Mouse (Mus musculus) midbrain, embryonic 13.5 days (tissue): ENCODE data around the gene Iqsec3. TPM values are rescaled to one million over a fixed set of nuclear protein-coding genes. Genes with fewer than 3 reads are reported as not detected.

ENCODE experiments used
- ATAC-seq: fragments of 200-750 bp; cut with Nextera tagmentation; 2 replicates; pipeline ENCODE4 v1.8.0; 2017; ENCODE audit warnings: mild to moderate bottlenecking, moderate TSS enrichment, moderate library complexity
- H3K27ac ChIP-seq: fragments of 300-500 bp; sonication (generic); 2 replicates; pipeline ENCODE4 v1.5.1; 2015; ENCODE audit warnings: inconsistent platforms, mild to moderate bottlenecking, moderate library complexity
- H3K27me3 ChIP-seq: fragments of 300-500 bp; sonication (generic); 2 replicates; pipeline ENCODE4 v1.6.1; 2015; ENCODE audit warnings: mild to moderate bottlenecking, inconsistent platforms
- H3K36me3 ChIP-seq: fragments of 300-500 bp; sonication (generic); 2 replicates; pipeline ENCODE4 v1.6.1; 2015; ENCODE audit warnings: mild to moderate bottlenecking, inconsistent platforms
- H3K4me1 ChIP-seq: fragments of 300-500 bp; sonication (generic); replicated peaks from 2 replicates; pipeline ENCODE4 v1.6.1; 2015; ENCODE audit warnings: inconsistent platforms
- H3K4me2 ChIP-seq: fragments of 300-500 bp; sonication (generic); replicated peaks from 2 replicates; pipeline ENCODE4 v1.6.1; 2015; ENCODE audit warnings: moderate library complexity, mild to moderate bottlenecking, inconsistent platforms
- H3K4me3 ChIP-seq: fragments of 300-500 bp; sonication (generic); replicated peaks from 2 replicates; pipeline ENCODE4 v1.5.1; 2015; ENCODE audit warnings: mild to moderate bottlenecking, inconsistent platforms
- H3K9ac ChIP-seq: fragments of 300-500 bp; sonication (generic); replicated peaks from 2 replicates; pipeline ENCODE4 v1.6.1; 2015; ENCODE audit warnings: mild to moderate bottlenecking, inconsistent platforms
- H3K9me3 ChIP-seq: fragments of 300-500 bp; sonication (generic); 2 replicates; pipeline ENCODE4 v1.6.1; 2016; ENCODE audit warnings: mild to moderate bottlenecking, inconsistent platforms
- WGBS: fragments of 180-500 bp; shearing (Covaris S2); methylation state at CpG from one replicate; pipeline ENCODE4 v1.1.7; 2015; 5-methylcytosine and 5-hydroxymethylcytosine counted together
- polyA plus RNA-seq: library from polyadenylated mRNA; unstranded; fragments of >200 nt; fragmentation: Nextera tagmentation; extraction: Ambion mirVana; gene quantifications from 2 replicates; pipeline ENCODE4 v1.2.1, GENCODE M21; 2015

Iqsec3 gene
- 6.7 and 7.0 TPM in 2 replicates for polyA plus RNA-seq

GRCm38 (mm10) chr6:121473093-121473821, at the start of gene Iqsec3:
Gene Iqsec3 (minus strand): TSS chr6:121473678.
- Histone ChIP-seq H3K36me3 (no peaks in the 10 kb centered on the region), H3K4me3 (peak within 1 kb of the TSS; percentile 57), H3K9me3 (no peaks in the 10 kb centered on the region), H3K9ac (peak within 1 kb of the TSS; percentile 78), H3K27ac (peak within 1 kb of the TSS; percentile 95), H3K4me1 (peaks cover 32% of the 10 kb centered on the region), H3K4me2 (peak within 1 kb of the TSS; percentile 70), H3K27me3 (peaks cover 19% of the 10 kb centered on the region)
- peak; percentile 96 for ATAC-seq
- WGBS = 0% methylated on average over 51 of the region's 65 CpGs

- H3K9ac ChIP-seq = no peak overlapping the region
- peaks cover 4% of the 10 kb centered on the region for H3K4me1 ChIP-seq
- H3K4me2 ChIP-seq = no peak overlapping the region
- H3K27ac ChIP-seq = no peak overlapping the region
- no peaks in the 10 kb centered on the region for H3K9me3 ChIP-seq
- no peaks in the 10 kb centered on the region for H3K36me3 ChIP-seq
- no peak for ATAC-seq
- peaks cover 2% of the 10 kb centered on the region; the same call in 1 of the 2 replicates for H3K27me3 ChIP-seq
- no peak overlapping the region for H3K4me3 ChIP-seq
- WGBS = 83% methylated on average over 5 of the region's 5 CpGs
These were observed 48.7 kb upstream of the Iqsec3 start for GRCm38 (mm10) chr6:121522106-121522705.

- WGBS = 76% methylated on average over 3 of the region's 3 CpGs
- Histone ChIP-seq H3K36me3 (no peaks in the 10 kb centered on the region), H3K4me3 (no peak overlapping the region), H3K4me1 (peaks cover 4% of the 10 kb centered on the region), H3K27me3 (no peaks in the 10 kb centered on the region), H3K27ac (no peak overlapping the region), H3K9ac (no peak overlapping the region), H3K4me2 (no peak overlapping the region), H3K9me3 (no peaks in the 10 kb centered on the region)
- no peak for ATAC-seq
These were observed 47.6 kb upstream of the Iqsec3 start for GRCm38 (mm10) chr6:121521030-121521429.

- ATAC-seq = peak; percentile 40; the same call in 1 of the 2 replicates
- no peaks in the 10 kb centered on the region for H3K36me3 ChIP-seq
- H3K9ac ChIP-seq = no peak overlapping the region
- no peaks in the 10 kb centered on the region for H3K27me3 ChIP-seq
- no peak overlapping the region for H3K4me3 ChIP-seq
- H3K27ac ChIP-seq = no peak overlapping the region
- no peak overlapping the region for H3K4me2 ChIP-seq
- H3K9me3 ChIP-seq = no peaks in the 10 kb centered on the region
- WGBS = 79% methylated on average over 2 of the region's 2 CpGs
- peaks cover 4% of the 10 kb centered on the region for H3K4me1 ChIP-seq
These were observed 46.4 kb upstream of the Iqsec3 start for GRCm38 (mm10) chr6:121519896-121520295.

- Histone ChIP-seq H3K9me3 (no peaks in the 10 kb centered on the region), H3K4me1 (no peaks in the 10 kb centered on the region), H3K27ac (no peak overlapping the region), H3K36me3 (no peaks in the 10 kb centered on the region), H3K4me3 (no peak overlapping the region), H3K4me2 (no peak overlapping the region), H3K9ac (no peak overlapping the region), H3K27me3 (no peaks in the 10 kb centered on the region)
- no peak for ATAC-seq
- WGBS = 80% methylated on average over 5 of the region's 5 CpGs
These were observed 45.9 kb upstream of the Iqsec3 start for GRCm38 (mm10) chr6:121519266-121519810.

- ATAC-seq = no peak
- Histone ChIP-seq H3K4me1 (no peaks in the 10 kb centered on the region), H3K4me3 (no peak overlapping the region), H3K27me3 (no peaks in the 10 kb centered on the region), H3K9ac (no peak overlapping the region), H3K27ac (no peak overlapping the region), H3K36me3 (no peaks in the 10 kb centered on the region), H3K4me2 (no peak overlapping the region), H3K9me3 (no peaks in the 10 kb centered on the region)
- WGBS = 83% methylated on average over 6 of the region's 6 CpGs
These were observed 44.2 kb upstream of the Iqsec3 start for GRCm38 (mm10) chr6:121517726-121518125.

GRCm38 (mm10) chr6:121510381-121510780, 36.9 kb upstream of the Iqsec3 start:
- H3K4me3 ChIP-seq = no peak overlapping the region
- no peaks in the 10 kb centered on the region for H3K9me3 ChIP-seq
- no peak overlapping the region for H3K4me2 ChIP-seq
- H3K27ac ChIP-seq = no peak overlapping the region
- no peaks in the 10 kb centered on the region for H3K36me3 ChIP-seq
- 94% methylated on average over 3 of the region's 3 CpGs for WGBS
- no peak for ATAC-seq
- H3K4me1 ChIP-seq = no peaks in the 10 kb centered on the region
- H3K27me3 ChIP-seq = no peaks in the 10 kb centered on the region
- H3K9ac ChIP-seq = no peak overlapping the region

GRCm38 (mm10) chr6:121509871-121510270, 36.4 kb upstream of the Iqsec3 start:
- Histone ChIP-seq H3K4me3 (no peak overlapping the region), H3K9me3 (no peaks in the 10 kb centered on the region), H3K36me3 (no peaks in the 10 kb centered on the region), H3K9ac (no peak overlapping the region), H3K27ac (no peak overlapping the region), H3K4me1 (no peaks in the 10 kb centered on the region), H3K4me2 (no peak overlapping the region), H3K27me3 (no peaks in the 10 kb centered on the region)
- 0 out of 2 replicates have a peak, but pooled peaks have one; percentile 27 for ATAC-seq
- WGBS = 74% methylated on average over 7 of the region's 7 CpGs

GRCm38 (mm10) chr6:121508266-121508665, 34.8 kb upstream of the Iqsec3 start:
- Histone ChIP-seq H3K27me3 (no peaks in the 10 kb centered on the region), H3K27ac (no peak overlapping the region), H3K9me3 (no peaks in the 10 kb centered on the region), H3K4me2 (no peak overlapping the region), H3K9ac (no peak overlapping the region), H3K4me1 (no peaks in the 10 kb centered on the region), H3K4me3 (no peak overlapping the region), H3K36me3 (no peaks in the 10 kb centered on the region)
- ATAC-seq = no peak
- WGBS = 74% methylated on average over 5 of the region's 5 CpGs

- 67% methylated on average over 3 of the region's 3 CpGs for WGBS
- Histone ChIP-seq H3K27me3 (no peaks in the 10 kb centered on the region), H3K27ac (no peak overlapping the region), H3K36me3 (no peaks in the 10 kb centered on the region), H3K4me1 (peaks cover 16% of the 10 kb centered on the region), H3K4me2 (no peak overlapping the region), H3K4me3 (no peak overlapping the region), H3K9ac (no peak overlapping the region), H3K9me3 (no peaks in the 10 kb centered on the region)
- peak; percentile 70 for ATAC-seq
These were observed 27.7 kb upstream of the Iqsec3 start for GRCm38 (mm10) chr6:121501044-121501638.

- H3K27ac ChIP-seq = no peak overlapping the region
- H3K4me1 ChIP-seq = peaks cover 25% of the 10 kb centered on the region
- H3K27me3 ChIP-seq = no peaks in the 10 kb centered on the region
- H3K9me3 ChIP-seq = no peaks in the 10 kb centered on the region
- no peaks in the 10 kb centered on the region for H3K36me3 ChIP-seq
- WGBS = 69% methylated on average over 3 of the region's 3 CpGs
- H3K4me3 ChIP-seq = no peak overlapping the region
- H3K4me2 ChIP-seq = no peak overlapping the region
- ATAC-seq = no peak
- H3K9ac ChIP-seq = no peak overlapping the region
These were observed 26.4 kb upstream of the Iqsec3 start for GRCm38 (mm10) chr6:121499856-121500255.
